Mouse (Mus musculus) layer of hippocampus, adult 9-10 months (tissue): ENCODE results near the gene Chil1.
A peak's percentile ranks its signal among the peaks of the same experiment; 100 is the strongest.

Experiments
- DNase-seq: peaks from one replicate; pipeline ENCODE4 v3.0.0; 2022; ENCODE audit warnings: low spot score

The Chil1 gene

DNA sequence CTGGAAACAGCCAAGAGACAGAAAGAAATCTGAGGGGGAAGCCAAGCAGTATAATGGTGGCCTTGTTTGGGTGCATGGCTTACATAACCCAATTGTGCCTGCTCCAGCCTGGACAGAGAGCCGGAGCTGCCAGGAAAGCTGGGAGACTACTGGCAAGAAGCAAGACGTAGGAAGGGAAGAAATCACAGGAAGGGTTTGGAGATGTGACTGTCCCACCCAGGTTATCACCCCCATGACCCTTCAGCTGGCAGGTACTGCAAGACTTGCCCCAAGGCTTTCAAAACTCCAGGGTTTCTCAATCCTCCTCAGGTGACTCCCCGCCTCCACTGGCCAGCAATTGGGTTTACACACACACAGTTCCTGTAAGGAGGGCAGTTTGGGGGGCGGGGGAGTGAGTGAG is at the start of gene Chil1:
Gene Chil1 (plus strand): TSS at position 152 of the 400 bp plus-strand sequence.
- DNase-seq: no peak

GRCm38 (mm10) chr1:134133316-134133715 is 48.7 kb upstream of the Chil1 start:
- DNase-seq: no peak

GRCm38 (mm10) chr1:134136351-134136750 is 45.6 kb upstream of the Chil1 start:
- no peak for DNase-seq

- no peak for DNase-seq
These were observed 43.6 kb upstream of the Chil1 start for GRCm38 (mm10) chr1:134138424-134138823.

DNA sequence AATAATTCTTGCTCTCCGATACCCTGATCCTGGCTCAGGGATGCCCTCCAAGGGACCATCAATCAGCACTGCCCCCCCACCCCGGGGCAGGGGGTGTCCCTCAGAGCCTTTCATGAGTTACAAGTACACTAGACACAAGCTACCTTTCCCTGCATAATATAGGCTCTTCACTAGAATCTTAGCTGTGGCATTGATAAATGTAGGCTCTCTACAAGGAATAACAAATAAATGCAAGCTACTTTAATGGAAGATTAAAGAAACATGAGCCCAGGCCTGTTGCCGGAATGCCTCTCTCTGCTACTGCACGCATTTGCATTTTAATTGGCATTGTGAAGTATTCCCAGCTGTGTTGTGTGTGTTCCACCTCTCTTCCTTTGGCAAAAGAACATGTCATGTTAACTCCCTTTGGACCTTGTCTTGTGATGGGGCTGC is 39.6 kb upstream of the Chil1 start:
- DNase-seq: no peak

DNA sequence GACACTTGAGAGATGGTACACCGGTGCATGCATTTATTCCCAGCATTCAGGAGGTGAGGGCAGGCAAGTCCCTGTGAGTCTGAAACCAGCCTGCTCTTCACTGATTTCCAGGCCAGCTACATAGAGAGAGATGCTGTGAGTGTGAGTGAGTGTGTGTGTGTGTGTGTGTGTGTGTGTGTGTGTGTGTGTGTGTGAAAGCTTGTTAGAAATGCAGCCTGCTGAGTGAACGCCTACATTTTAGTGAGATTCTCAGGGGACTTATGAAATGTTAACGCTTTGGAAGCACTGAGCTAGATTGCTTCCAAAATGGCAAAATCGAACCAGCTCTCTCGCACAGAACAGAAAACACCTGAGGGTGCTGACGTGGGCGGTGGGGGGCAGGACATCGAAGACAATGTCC is 35.9 kb upstream of the Chil1 start:
- peak; percentile 8 for DNase-seq

GRCm38 (mm10) chr1:134150076-134150475 is 31.9 kb upstream of the Chil1 start:
- no peak for DNase-seq

DNA sequence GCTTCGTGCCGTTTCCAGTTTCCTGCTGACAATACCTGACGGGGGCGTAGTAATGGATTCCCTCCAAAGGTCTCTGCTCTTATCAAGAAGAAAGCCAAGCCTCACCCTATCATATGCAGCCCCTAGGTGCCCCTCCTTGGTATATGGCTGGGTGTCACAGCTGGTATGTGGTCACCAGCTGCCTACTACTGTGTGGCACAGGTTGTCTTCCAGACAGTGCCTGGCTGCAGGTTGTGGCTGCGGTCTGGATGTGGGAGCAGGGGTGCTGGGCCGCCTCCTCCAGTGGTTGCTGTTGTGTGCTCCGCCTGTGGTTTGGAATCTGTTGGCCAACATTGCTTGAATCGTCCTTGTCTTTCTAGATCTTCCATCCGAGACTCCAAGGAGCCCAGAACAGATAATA is 31.2 kb upstream of the Chil1 start:
- DNase-seq: no peak

DNA sequence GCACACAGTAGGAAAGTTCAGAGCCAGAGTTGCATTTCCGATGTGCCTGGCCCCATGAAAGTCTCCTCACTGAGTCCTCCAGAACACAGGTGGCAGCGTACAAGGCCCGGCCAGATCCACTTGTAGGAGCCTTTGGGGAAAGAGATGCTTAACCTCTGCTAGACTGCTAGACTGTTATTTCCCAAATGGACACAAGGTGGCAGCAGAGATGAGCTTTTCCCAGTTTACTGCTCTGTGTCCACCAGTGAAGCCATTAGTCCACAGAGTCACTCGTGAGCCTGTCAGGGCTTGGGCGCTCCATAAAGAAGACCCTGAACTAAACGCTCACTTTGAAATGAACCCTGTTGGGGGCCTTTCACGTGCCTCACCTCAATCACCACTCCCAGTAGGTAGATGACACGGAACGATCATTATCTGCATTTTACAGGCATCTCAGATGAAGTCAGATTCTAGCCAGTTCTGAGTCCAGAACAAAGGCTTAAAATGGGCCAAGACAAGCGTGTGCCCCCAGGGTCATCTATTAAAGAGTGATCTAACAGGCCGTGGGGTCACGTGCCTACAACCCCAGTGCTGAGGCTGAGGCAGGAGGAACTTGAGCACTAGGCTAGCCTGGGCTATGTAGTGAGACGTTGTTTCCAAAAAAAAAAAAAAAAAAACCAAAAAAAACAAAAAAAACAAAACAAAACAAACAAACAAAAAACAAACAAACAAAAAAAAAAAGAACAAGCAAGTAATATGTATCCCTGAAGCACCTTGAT is 30.1 kb upstream of the Chil1 start:
- DNase-seq: peak; percentile 77

- no peak for DNase-seq
These were observed 29.1 kb upstream of the Chil1 start for GRCm38 (mm10) chr1:134152626-134153590.

- no peak for DNase-seq
These were observed 27.9 kb upstream of the Chil1 start for GRCm38 (mm10) chr1:134154121-134154520.

- DNase-seq: no peak
These were observed 27.3 kb upstream of the Chil1 start for GRCm38 (mm10) chr1:134154655-134155054.

- no peak for DNase-seq
These were observed 21.6 kb upstream of the Chil1 start for GRCm38 (mm10) chr1:134160404-134160803.

DNA sequence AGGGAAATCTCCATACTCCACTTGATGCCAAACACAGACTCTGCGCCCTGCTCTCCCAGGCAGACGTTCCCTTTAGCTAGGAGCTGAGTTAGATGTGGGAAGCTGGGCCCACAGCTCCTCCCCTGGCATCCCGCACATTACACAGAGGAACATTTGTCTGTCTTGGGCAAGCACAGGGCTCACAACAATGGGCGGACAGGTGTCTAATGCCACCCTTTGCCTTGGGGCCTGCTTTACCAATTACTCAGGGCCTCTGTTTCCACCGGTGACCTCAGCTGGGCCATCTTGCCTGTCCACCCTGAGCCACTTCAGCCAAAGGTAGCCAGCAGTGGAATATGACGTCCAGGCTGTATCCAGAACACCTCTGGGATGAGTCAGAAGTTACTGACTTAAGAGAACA is 20.6 kb upstream of the Chil1 start:
- DNase-seq: no peak

- no peak for DNase-seq
These were observed 19.3 kb upstream of the Chil1 start for GRCm38 (mm10) chr1:134162510-134163225.

GRCm38 (mm10) chr1:134163476-134163875 is 18.5 kb upstream of the Chil1 start:
- no peak for DNase-seq

GRCm38 (mm10) chr1:134164454-134164853 is 17.5 kb upstream of the Chil1 start:
- no peak for DNase-seq

DNA sequence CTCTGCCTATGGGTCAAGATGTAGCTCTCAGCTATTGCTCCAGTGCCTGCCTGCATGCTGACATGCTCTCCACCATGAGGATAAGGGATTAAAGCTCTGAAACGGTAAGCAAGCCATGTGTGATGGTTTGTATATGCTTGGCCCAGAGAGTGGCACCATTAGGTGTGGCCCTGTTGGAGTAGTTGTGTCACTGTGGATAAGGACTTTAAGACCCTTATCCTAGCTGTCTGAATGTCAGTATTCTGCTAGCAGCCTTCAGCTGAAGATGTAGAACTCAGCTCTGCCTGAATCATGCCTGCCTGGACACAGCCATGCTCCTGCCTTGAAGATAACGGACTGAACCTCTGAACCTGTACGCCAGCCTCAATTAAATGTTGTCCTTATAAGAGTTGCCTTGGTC is 15.4 kb upstream of the Chil1 start:
- DNase-seq: no peak

- no peak for DNase-seq
These were observed 14.3 kb upstream of the Chil1 start for GRCm38 (mm10) chr1:134167416-134168305.

- DNase-seq: no peak
These were observed 13.4 kb upstream of the Chil1 start for GRCm38 (mm10) chr1:134168567-134168966.

DNA sequence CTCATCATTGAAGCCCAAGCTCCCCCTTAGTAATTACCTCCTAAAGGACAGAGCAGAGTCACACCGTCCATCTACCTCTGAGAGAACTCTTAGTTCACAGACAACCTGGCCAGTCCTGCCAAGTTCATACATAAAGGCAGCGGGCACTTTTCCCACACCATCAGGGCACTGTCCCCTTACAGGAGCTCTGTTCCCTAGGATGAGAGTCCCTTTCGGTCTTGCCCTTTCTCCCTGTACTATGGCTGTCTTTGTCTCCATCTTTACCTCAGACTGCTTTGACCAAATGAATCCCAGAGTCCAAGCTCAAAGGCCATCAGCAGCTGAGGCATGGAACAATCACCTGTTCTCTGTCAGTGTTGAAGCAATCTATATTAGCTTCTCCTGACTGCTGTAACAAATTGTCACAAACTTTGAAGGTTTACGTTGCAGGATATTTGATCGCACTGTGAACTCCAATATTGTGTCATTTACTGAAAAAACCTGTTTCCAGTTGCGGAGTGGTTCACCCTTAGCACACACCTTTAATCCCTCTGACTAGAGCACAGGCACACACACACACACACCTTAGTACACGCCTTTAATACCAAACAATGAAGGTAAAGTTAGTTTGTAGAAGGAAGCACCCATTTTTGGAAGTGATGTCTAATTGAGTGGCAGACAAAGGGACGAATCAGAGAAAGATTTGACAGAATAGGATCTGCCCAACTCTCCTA is 12.8 kb upstream of the Chil1 start:
- no peak for DNase-seq
